Mouse (Mus musculus) left cerebral cortex, adult 2 months (tissue): ENCODE results near the gene Itgb7. TPM values are rescaled to one million over a fixed set of nuclear protein-coding genes. Genes with fewer than 3 reads are reported as not detected.

Experiments
- DNase-seq, 2 experiments: peaks; one replicate each; pipeline ENCODE4 v3.0.0; 2021 to 2022; ENCODE audit warnings: low spot score in 2 of 2, mixed read lengths in 1 of 2; ENCODE audit errors: extremely low spot score in 1 of 2
- H3K27ac ChIP-seq: fragments of 200-600 bp; 2 replicates; pipeline ENCODE4 v1.8.1; 2022
- H3K4me3 ChIP-seq: fragments of 200-600 bp; 2 replicates; pipeline ENCODE4 v1.8.1; 2022
- CTCF ChIP-seq: fragments of 200-600 bp; IDR thresholded peaks from 2 replicates; pipeline ENCODE4 v1.8.1; 2022; ENCODE audit warnings: antibody characterized with exemption, mild to moderate bottlenecking, moderate library complexity
- intact Hi-C: fragments of 180-260 bp; cut with DNase I; formaldehyde crosslinking; loops from one replicate; pipeline ENCODE4 v1.15.1; 2025
- total RNA-seq, 2 experiments: library from RNA; stranded (reverse); gene quantifications; 2 replicates each; pipeline ENCODE4 v1.2.3; 2021

The Itgb7 gene
- total RNA-seq, 2 experiments from 2014 or later, result 0.86 to 1.3 TPM

GRCm38 (mm10) chr15:102217325-102217724, 14.4 kb downstream of the Itgb7 start:
- Histone ChIP-seq H3K4me3 (no peak overlapping the region), H3K27ac (no peak overlapping the region)
- intact Hi-C loops, result no loop called here
- TF ChIP-seq CTCF, result no peak
- DNase-seq, result no peak

- DNase-seq, result no peak
- H3K4me3 ChIP-seq, result no peak overlapping the region
- no peak overlapping the region for H3K27ac ChIP-seq
- TF ChIP-seq CTCF, result no peak
- intact Hi-C loops, result no loop called here
Observed at GRCm38 (mm10) chr15:102216459-102217228, 15.1 kb downstream of the Itgb7 start.

- TF ChIP-seq CTCF, result no peak
- Histone ChIP-seq H3K27ac (no peak overlapping the region), H3K4me3 (no peak overlapping the region)
- DNase-seq, result no peak
- intact Hi-C loops, result no loop called here
Observed at GRCm38 (mm10) chr15:102215624-102216023, 16.1 kb downstream of the Itgb7 start.

- Histone ChIP-seq H3K4me3 (no peak overlapping the region), H3K27ac (no peak overlapping the region)
- no peak for TF ChIP-seq CTCF
- intact Hi-C loops, result no loop called here
- no peak for DNase-seq
Observed at GRCm38 (mm10) chr15:102214132-102214531, 17.6 kb downstream of the Itgb7 start.

GRCm38 (mm10) chr15:102211895-102212294, 19.8 kb downstream of the Itgb7 start:
- no peak overlapping the region for H3K27ac ChIP-seq
- TF ChIP-seq CTCF, result no peak
- no peak overlapping the region for H3K4me3 ChIP-seq
- intact Hi-C loops, result no loop called here
- no peak for DNase-seq

- TF ChIP-seq CTCF, result no peak
- intact Hi-C loops, result no loop called here
- no peak overlapping the region for H3K4me3 ChIP-seq
- no peak overlapping the region for H3K27ac ChIP-seq
- DNase-seq, result no peak
Observed at GRCm38 (mm10) chr15:102210816-102211215, 20.9 kb downstream of the Itgb7 start.

GRCm38 (mm10) chr15:102209114-102209513, 22.6 kb downstream of the Itgb7 start:
- TF ChIP-seq CTCF, result no peak
- intact Hi-C loops, result no loop called here
- no peak for DNase-seq

GRCm38 (mm10) chr15:102208092-102208561, 23.6 kb downstream of the Itgb7 start:
- no peak for TF ChIP-seq CTCF
- no peak overlapping the region for H3K4me3 ChIP-seq
- no peak for DNase-seq
- intact Hi-C loops, result no loop called here
- no peak overlapping the region for H3K27ac ChIP-seq

More at GRCm38 (mm10) chr15:102209114-102209513, 22.6 kb downstream of the Itgb7 start:
- H3K4me3 ChIP-seq, result no peak overlapping the region
- H3K27ac ChIP-seq, result no peak overlapping the region

GRCm38 (mm10) chr15:102207351-102207750, 24.4 kb downstream of the Itgb7 start:
- H3K4me3 ChIP-seq, result no peak overlapping the region
- no peak overlapping the region for H3K27ac ChIP-seq
- intact Hi-C loops, result no loop called here
- no peak for DNase-seq
- TF ChIP-seq CTCF, result no peak

GRCm38 (mm10) chr15:102205779-102206178, 26.0 kb downstream of the Itgb7 start:
- no peak for TF ChIP-seq CTCF
- intact Hi-C loops, result no loop called here
- DNase-seq, result peak in 1 of 2 experiments; percentile 43
- Histone ChIP-seq H3K27ac (0 out of 2 replicates have a peak overlapping the region, but pooled peaks have one; percentile 45), H3K4me3 (peak overlapping the region; percentile 29)

GRCm38 (mm10) chr15:102204674-102205505, 26.9 kb downstream of the Itgb7 start, which contains the start of gene Csad:
Csad (minus strand) TSS chr15:102204724.
- peak within 1 kb of the TSS; percentile 81 for H3K4me3 ChIP-seq
- no peak for DNase-seq
- intact Hi-C loops, result no loop called here
- no peak for TF ChIP-seq CTCF
- peak within 1 kb of the TSS; percentile 98 for H3K27ac ChIP-seq

- H3K27ac ChIP-seq, result peak overlapping the region; percentile 98
- DNase-seq, result peak; percentile 70 to 74
- H3K4me3 ChIP-seq, result peak overlapping the region; percentile 81
- no peak for TF ChIP-seq CTCF
- intact Hi-C loops, result no loop called here
Observed at GRCm38 (mm10) chr15:102203835-102204381, 27.8 kb downstream of the Itgb7 start.
